Mouse (Mus musculus): ENCODE measurements at regions not wholly inside any gene's neighbourhood (a gene's known extent, or its start where the extent isn't known, plus 50 kb on each side); places are given as distances from the start of the nearest gene placed in this dataset.

GRCm38 (mm10) chr13:75647513-75647912, 59.0 kb upstream of the Ell2 start:
- TF ChIP-seq POLR2A (IDR thresholded peaks at IDR 0.05; ENCODE audit: insufficient read length, low read depth) (no peak), MYOG (IDR thresholded peaks at IDR 0.05; ENCODE audit: control insufficient read depth in 1 of 3, insufficient read depth in 1 of 3, insufficient read length in 2 of 3, low read depth in 2 of 3) (no peak), MAX (IDR thresholded peaks at IDR 0.05; ENCODE audit: low read depth) (no peak), MYOD1 (IDR thresholded peaks at IDR 0.05; ENCODE audit: control insufficient read depth in 1 of 3, insufficient read length in 2 of 3, low read depth in 2 of 3) (no peak), E2F4 (IDR thresholded peaks at IDR 0.05; ENCODE audit: insufficient read depth) (no peak), USF1 (IDR thresholded peaks at IDR 0.05; ENCODE audit: low read depth) (no peak), TCF12 (IDR thresholded peaks at IDR 0.05; ENCODE audit: insufficient read depth, poor library complexity, severe bottlenecking) (no peak), TCF3 (IDR thresholded peaks at IDR 0.05; ENCODE audit: insufficient read length, low read depth) (no peak), POLR2AphosphoS2 (IDR thresholded peaks at IDR 0.05; ENCODE audit: insufficient read length, low read depth) (no peak)
